Mouse (Mus musculus) stomach, embryonic 15.5 days (tissue): ENCODE measurements around the gene Aff4. TPM values are rescaled to one million over a fixed set of nuclear protein-coding genes. Genes with fewer than 3 reads are reported as not detected.
"Not testable (repeated sequence)": the region's sequence is repeated elsewhere in the genome, so short reads cannot be mapped to it uniquely, and the experiment has no call there.

Source experiments
- ATAC-seq: fragments of 200-750 bp; cut with Nextera tagmentation; 2 replicates; pipeline ENCODE4 v1.8.0; 2017; ENCODE audit warnings: low read depth, moderate number of reproducible peaks, moderate TSS enrichment; ENCODE audit not compliant: insufficient read depth, low FRiP score
- H3K27ac ChIP-seq: fragments of 300-500 bp; sonication (generic); 2 replicates; pipeline ENCODE4 v1.5.1; 2015; ENCODE audit warnings: mild to moderate bottlenecking, inconsistent platforms
- H3K27me3 ChIP-seq: fragments of 300-500 bp; sonication (generic); replicated peaks from 2 replicates; pipeline ENCODE4 v1.6.1; 2015; ENCODE audit warnings: inconsistent platforms
- H3K36me3 ChIP-seq: fragments of 300-500 bp; sonication (generic); 2 replicates; pipeline ENCODE4 v1.6.1; 2015; ENCODE audit warnings: inconsistent platforms
- H3K4me1 ChIP-seq: fragments of 300-500 bp; sonication (generic); 2 replicates; pipeline ENCODE4 v1.6.1; 2015; ENCODE audit warnings: inconsistent platforms
- H3K4me2 ChIP-seq: fragments of 300-500 bp; sonication (generic); 2 replicates; pipeline ENCODE4 v1.6.1; 2015; ENCODE audit warnings: mild to moderate bottlenecking, inconsistent platforms
- H3K4me3 ChIP-seq: fragments of 300-500 bp; sonication (generic); replicated peaks from 2 replicates; pipeline ENCODE4 v1.5.1; 2015; ENCODE audit warnings: inconsistent platforms
- H3K9ac ChIP-seq: fragments of 300-500 bp; sonication (generic); 2 replicates; pipeline ENCODE4 v1.6.1; 2015; ENCODE audit warnings: inconsistent platforms
- H3K9me3 ChIP-seq: fragments of 300-500 bp; sonication (generic); 2 replicates; pipeline ENCODE4 v1.6.1; 2016; ENCODE audit warnings: inconsistent platforms
- WGBS: fragments of 180-500 bp; shearing (Covaris S2); methylation state at CpG from one replicate; pipeline ENCODE4 v1.1.7; 2015; 5-methylcytosine and 5-hydroxymethylcytosine counted together
- polyA plus RNA-seq: library from polyadenylated mRNA; unstranded; fragments of >200 nt; fragmentation: Nextera tagmentation; extraction: Ambion mirVana; gene quantifications from 2 replicates; pipeline ENCODE4 v1.2.1, GENCODE M21; 2015

The Aff4 gene
- 44.9 and 54.6 TPM in 2 replicates for polyA plus RNA-seq

- under 1% methylated on average over 99 of the region's 127 CpGs for WGBS
- Histone ChIP-seq H3K4me1 (no peaks in the 10 kb centered on the region; the same call in 1 of the 2 replicates), H3K27me3 (no peaks in the 10 kb centered on the region), H3K27ac (peak within 1 kb of the TSS; percentile 97), H3K9me3 (no peaks in the 10 kb centered on the region), H3K36me3 (no peaks in the 10 kb centered on the region), H3K4me3 (peak within 1 kb of the TSS; percentile 96), H3K9ac (peak within 1 kb of the TSS; percentile 99), H3K4me2 (peak within 1 kb of the TSS; percentile 88)
- ATAC-seq: peak; percentile 91
These were observed at the start of gene Aff4 for GRCm38 (mm10) chr11:53350291-53351223. TSS of gene Aff4 (plus strand) at chr11:53350833.

GRCm38 (mm10) chr11:53301167-53301515, 49.5 kb upstream of the Aff4 start:
- H3K4me1 ChIP-seq: peaks cover 12% of the 10 kb centered on the region
- H3K4me3 ChIP-seq: peak overlapping the region; percentile 98
- no peak for ATAC-seq
- peak overlapping the region; percentile 97 for H3K27ac ChIP-seq
- H3K36me3 ChIP-seq: no peaks in the 10 kb centered on the region
- H3K9ac ChIP-seq: peak overlapping the region; percentile 11; the same call in 1 of the 2 replicates
- no peaks in the 10 kb centered on the region for H3K27me3 ChIP-seq
- H3K9me3 ChIP-seq: no peaks in the 10 kb centered on the region
- peak overlapping the region; percentile 61 for H3K4me2 ChIP-seq
- 48% methylated on average over 9 of the region's 9 CpGs for WGBS

GRCm38 (mm10) chr11:53304044-53304840, 46.4 kb upstream of the Aff4 start:
- H3K9ac ChIP-seq: no peak overlapping the region
- H3K4me1 ChIP-seq: peaks cover 19% of the 10 kb centered on the region
- no peak overlapping the region for H3K4me2 ChIP-seq
- H3K9me3 ChIP-seq: no peaks in the 10 kb centered on the region
- ATAC-seq: no peak
- no peaks in the 10 kb centered on the region for H3K27me3 ChIP-seq
- WGBS: 82% methylated on average over 14 of the region's 14 CpGs
- no peaks in the 10 kb centered on the region for H3K36me3 ChIP-seq
- H3K4me3 ChIP-seq: no peak overlapping the region
- H3K27ac ChIP-seq: no peak overlapping the region

GRCm38 (mm10) chr11:53306965-53307364, 43.7 kb upstream of the Aff4 start:
- Histone ChIP-seq H3K9ac (no peak overlapping the region), H3K27me3 (no peaks in the 10 kb centered on the region), H3K27ac (peak overlapping the region; percentile 51; the same call in 1 of the 2 replicates), H3K4me1 (peaks cover 15% of the 10 kb centered on the region), H3K4me2 (no peak overlapping the region), H3K36me3 (no peaks in the 10 kb centered on the region), H3K9me3 (no peaks in the 10 kb centered on the region), H3K4me3 (no peak overlapping the region)
- no peak for ATAC-seq
- 46% methylated on average over 2 of the region's 2 CpGs for WGBS

- H3K9ac ChIP-seq: no peak overlapping the region
- WGBS: 49% methylated on average over 10 of the region's 10 CpGs
- H3K36me3 ChIP-seq: no peaks in the 10 kb centered on the region
- H3K9me3 ChIP-seq: no peaks in the 10 kb centered on the region
- peaks cover 15% of the 10 kb centered on the region for H3K4me1 ChIP-seq
- ATAC-seq: no peak
- peak overlapping the region; percentile 88 for H3K27ac ChIP-seq
- H3K27me3 ChIP-seq: no peaks in the 10 kb centered on the region
- no peak overlapping the region for H3K4me3 ChIP-seq
- no peak overlapping the region for H3K4me2 ChIP-seq
These were observed 43.0 kb upstream of the Aff4 start for GRCm38 (mm10) chr11:53307558-53308065.

GRCm38 (mm10) chr11:53308251-53308864, 42.3 kb upstream of the Aff4 start:
- ATAC-seq: peak; percentile 68
- H3K36me3 ChIP-seq: no peaks in the 10 kb centered on the region
- H3K4me2 ChIP-seq: no peak overlapping the region
- H3K9me3 ChIP-seq: no peaks in the 10 kb centered on the region
- no peak overlapping the region for H3K4me3 ChIP-seq
- H3K4me1 ChIP-seq: peaks cover 15% of the 10 kb centered on the region
- H3K9ac ChIP-seq: no peak overlapping the region
- H3K27ac ChIP-seq: peak overlapping the region; percentile 88
- H3K27me3 ChIP-seq: no peaks in the 10 kb centered on the region

GRCm38 (mm10) chr11:53308884-53309310, 41.7 kb upstream of the Aff4 start:
- Histone ChIP-seq H3K4me2 (no peak overlapping the region), H3K36me3 (no peaks in the 10 kb centered on the region), H3K4me3 (no peak overlapping the region), H3K9ac (no peak overlapping the region), H3K27ac (peak overlapping the region; percentile 88), H3K9me3 (no peaks in the 10 kb centered on the region), H3K27me3 (no peaks in the 10 kb centered on the region), H3K4me1 (peaks cover 15% of the 10 kb centered on the region)
- peak; percentile 66 for ATAC-seq
- WGBS: 31% methylated on average over 2 of the region's 2 CpGs

- H3K36me3 ChIP-seq: no peaks in the 10 kb centered on the region
- no peak for ATAC-seq
- H3K9me3 ChIP-seq: no peaks in the 10 kb centered on the region
- H3K9ac ChIP-seq: no peak overlapping the region
- peaks cover 19% of the 10 kb centered on the region for H3K4me1 ChIP-seq
- H3K4me3 ChIP-seq: no peak overlapping the region
- no peak overlapping the region for H3K27ac ChIP-seq
- H3K27me3 ChIP-seq: no peaks in the 10 kb centered on the region
- 35% methylated on average over 1 of the region's 1 CpGs for WGBS
- no peak overlapping the region for H3K4me2 ChIP-seq
These were observed 39.2 kb upstream of the Aff4 start for GRCm38 (mm10) chr11:53311385-53311784.

GRCm38 (mm10) chr11:53312823-53313222, 37.8 kb upstream of the Aff4 start:
- not testable (repeated sequence) for H3K4me2 ChIP-seq, H3K36me3 ChIP-seq, H3K27ac ChIP-seq, H3K9me3 ChIP-seq, H3K27me3 ChIP-seq, ATAC-seq, H3K4me3 ChIP-seq, H3K9ac ChIP-seq
- WGBS: 57% methylated on average over 1 of the region's 1 CpGs
- peaks cover 13% of the 10 kb centered on the region for H3K4me1 ChIP-seq

- 3% methylated on average over 1 of the region's 1 CpGs for WGBS
- Histone ChIP-seq H3K4me2 (no peak overlapping the region), H3K9me3 (no peaks in the 10 kb centered on the region), H3K4me3 (no peak overlapping the region), H3K27me3 (no peaks in the 10 kb centered on the region), H3K36me3 (no peaks in the 10 kb centered on the region), H3K9ac (no peak overlapping the region), H3K27ac (no peak overlapping the region), H3K4me1 (0 out of 2 replicates have a peak, but pooled peaks cover 4% of the 10 kb centered on the region)
- peak; percentile 14; the same call in 1 of the 2 replicates for ATAC-seq
These were observed 35.9 kb upstream of the Aff4 start for GRCm38 (mm10) chr11:53314770-53315173.

GRCm38 (mm10) chr11:53316996-53317395, 33.6 kb upstream of the Aff4 start:
- Histone ChIP-seq H3K4me3 (no peak overlapping the region), H3K9ac (no peak overlapping the region), H3K9me3 (no peaks in the 10 kb centered on the region), H3K27me3 (no peaks in the 10 kb centered on the region), H3K4me2 (no peak overlapping the region), H3K4me1 (0 out of 2 replicates have a peak, but pooled peaks cover 4% of the 10 kb centered on the region), H3K36me3 (no peaks in the 10 kb centered on the region), H3K27ac (no peak overlapping the region)
- ATAC-seq: no peak
- WGBS: 53% methylated on average over 6 of the region's 6 CpGs
